Mouse (Mus musculus) midbrain, embryonic 14.5 days (tissue): Measurements from ENCODE around the gene Ago3. TPM values are rescaled to one million over a fixed set of nuclear protein-coding genes. Genes with fewer than 3 reads are reported as not detected.

Experiments
- ATAC-seq: fragments of 200-750 bp; cut with Nextera tagmentation; 2 replicates; pipeline ENCODE4 v1.8.0; 2017; ENCODE audit warnings: moderate number of reproducible peaks, moderate library complexity; ENCODE audit not compliant: low FRiP score, low TSS enrichment
- DNase-seq: peaks from one replicate; pipeline ENCODE4 v3.0.0-alpha.2; 2015
- H3K27ac ChIP-seq: fragments of 300-500 bp; sonication (generic); replicated peaks from 2 replicates; pipeline ENCODE4 v1.5.1; 2014; ENCODE audit warnings: mild to moderate bottlenecking, low read depth, low read length, moderate library complexity
- H3K27me3 ChIP-seq: fragments of 300-500 bp; sonication (generic); 2 replicates; pipeline ENCODE4 v1.6.1; 2014; ENCODE audit warnings: low read length, control low read depth, mixed read lengths; ENCODE audit not compliant: control insufficient read depth, insufficient read depth
- H3K36me3 ChIP-seq: fragments of 300-500 bp; sonication (generic); 2 replicates; pipeline ENCODE4 v1.6.1; 2014; ENCODE audit warnings: low read length, control low read depth; ENCODE audit not compliant: control insufficient read depth, insufficient read depth
- H3K4me1 ChIP-seq: fragments of 300-500 bp; sonication (generic); 2 replicates; pipeline ENCODE4 v1.6.1; 2014; ENCODE audit warnings: mild to moderate bottlenecking, antibody characterized with exemption, low read length, control low read depth; ENCODE audit not compliant: control insufficient read depth, insufficient read depth
- H3K4me2 ChIP-seq: fragments of 300-500 bp; sonication (generic); 2 replicates; pipeline ENCODE4 v1.6.1; 2014; ENCODE audit warnings: mild to moderate bottlenecking, low read length, moderate library complexity
- H3K4me3 ChIP-seq: fragments of 300-500 bp; sonication (generic); replicated peaks from 2 replicates; pipeline ENCODE4 v1.5.1; 2014; ENCODE audit warnings: low read depth, low read length
- H3K9ac ChIP-seq: fragments of 300-500 bp; sonication (generic); replicated peaks from 2 replicates; pipeline ENCODE4 v1.6.1; 2014; ENCODE audit warnings: mild to moderate bottlenecking, low read length, moderate library complexity
- H3K9me3 ChIP-seq: fragments of 300-500 bp; sonication (generic); 2 replicates; pipeline ENCODE4 v1.6.1; 2016; ENCODE audit warnings: low read length, control low read depth, mixed read lengths; ENCODE audit not compliant: control insufficient read depth
- WGBS: fragments of 180-500 bp; shearing (Covaris S2); extraction: QIAGEN DNeasy Blood & Tissue Kit; methylation state at CpG from one replicate; pipeline ENCODE4 v1.1.7; 2014; 5-methylcytosine and 5-hydroxymethylcytosine counted together
- polyA plus RNA-seq: library from polyadenylated mRNA; unstranded; fragments of >200 nt; fragmentation: Nextera tagmentation; extraction: Ambion mirVana; gene quantifications from 2 replicates; pipeline ENCODE4 v1.2.1, GENCODE M21; 2014

The Ago3 gene
- 14.8 and 18.2 TPM in 2 replicates for polyA plus RNA-seq

- Histone ChIP-seq H3K9ac (peak within 1 kb of the TSS; percentile 89), H3K27me3 (no peaks in the 10 kb centered on the region), H3K4me3 (peak within 1 kb of the TSS; percentile 86), H3K36me3 (no peaks in the 10 kb centered on the region; the same call in 1 of the 2 replicates), H3K4me1 (peaks cover 10% of the 10 kb centered on the region; the same call in 1 of the 2 replicates), H3K4me2 (peak within 1 kb of the TSS; percentile 94), H3K27ac (peak within 1 kb of the TSS; percentile 90), H3K9me3 (no peaks in the 10 kb centered on the region)
- DNase-seq = peak; percentile 95
- ATAC-seq = peak; percentile 92
- WGBS = under 1% methylated on average over 65 of the region's 65 CpGs
Observed at GRCm38 (mm10) chr4:126429347-126430079, at the start of gene Ago3. Gene Ago3, minus strand, starts transcription at chr4:126429556.

GRCm38 (mm10) chr4:126473031-126473430 lies 43.7 kb upstream of the Ago3 start:
- H3K4me1 ChIP-seq = no peaks in the 10 kb centered on the region
- no peak overlapping the region for H3K4me3 ChIP-seq
- ATAC-seq (no peak), DNase-seq (no peak)
- 51% methylated on average over 5 of the region's 5 CpGs for WGBS
- H3K4me2 ChIP-seq = no peak overlapping the region
- no peaks in the 10 kb centered on the region for H3K36me3 ChIP-seq
- H3K9ac ChIP-seq = no peak overlapping the region
- H3K27ac ChIP-seq = no peak overlapping the region
- H3K9me3 ChIP-seq = no peaks in the 10 kb centered on the region
- H3K27me3 ChIP-seq = no peaks in the 10 kb centered on the region

- Histone ChIP-seq H3K27me3 (no peaks in the 10 kb centered on the region), H3K4me1 (peaks cover 32% of the 10 kb centered on the region), H3K36me3 (no peaks in the 10 kb centered on the region), H3K9ac (no peak overlapping the region), H3K27ac (0 out of 2 replicates have a peak overlapping the region, but pooled peaks have one; percentile 98), H3K9me3 (no peaks in the 10 kb centered on the region), H3K4me2 (peak overlapping the region; percentile 60), H3K4me3 (no peak overlapping the region)
- DNase-seq (no peak), ATAC-seq (no peak)
- WGBS = 82% methylated on average over 1 of the region's 1 CpGs
Observed at GRCm38 (mm10) chr4:126469334-126469733, 40.0 kb upstream of the Ago3 start.

GRCm38 (mm10) chr4:126468925-126469324 lies 39.6 kb upstream of the Ago3 start:
- Histone ChIP-seq H3K27me3 (no peaks in the 10 kb centered on the region), H3K27ac (peak overlapping the region; percentile 98), H3K4me2 (peak overlapping the region; percentile 60), H3K9me3 (no peaks in the 10 kb centered on the region), H3K9ac (peak overlapping the region; percentile 97; the same call in 1 of the 2 replicates), H3K4me3 (peak overlapping the region; percentile 94), H3K36me3 (no peaks in the 10 kb centered on the region), H3K4me1 (peaks cover 36% of the 10 kb centered on the region)
- DNase-seq (no peak), ATAC-seq (no peak)
- WGBS = 7% methylated on average over 8 of the region's 8 CpGs

- WGBS = under 1% methylated on average over 53 of the region's 55 CpGs
- peak within 1 kb of the TSS; percentile 94 for H3K4me3 ChIP-seq
- ATAC-seq (peak; percentile 77), DNase-seq (peak; percentile 98)
- peak within 1 kb of the TSS; percentile 97 for H3K9ac ChIP-seq
- H3K4me2 ChIP-seq = peak within 1 kb of the TSS; percentile 60
- H3K9me3 ChIP-seq = no peaks in the 10 kb centered on the region
- no peaks in the 10 kb centered on the region for H3K27me3 ChIP-seq
- H3K36me3 ChIP-seq = no peaks in the 10 kb centered on the region
- peak within 1 kb of the TSS; percentile 98 for H3K27ac ChIP-seq
- H3K4me1 ChIP-seq = peaks cover 42% of the 10 kb centered on the region
Observed at GRCm38 (mm10) chr4:126468285-126468901, 39.0 kb upstream of the Ago3 start, which contains the start of gene Ago1. Gene Ago1, minus strand, starts transcription at chr4:126468583.

GRCm38 (mm10) chr4:126467721-126468284 lies 38.4 kb upstream of the Ago3 start:
- peak; percentile 57 for ATAC-seq
- H3K4me3 ChIP-seq = peak overlapping the region; percentile 94
- H3K4me2 ChIP-seq = peak overlapping the region; percentile 60
- peak overlapping the region; percentile 98 for H3K27ac ChIP-seq
- peak; percentile 82 for DNase-seq
- WGBS = under 1% methylated on average over 25 of the region's 25 CpGs
- H3K4me1 ChIP-seq = peaks cover 43% of the 10 kb centered on the region
- H3K9me3 ChIP-seq = no peaks in the 10 kb centered on the region
- H3K9ac ChIP-seq = peak overlapping the region; percentile 97
- H3K27me3 ChIP-seq = no peaks in the 10 kb centered on the region
- no peaks in the 10 kb centered on the region for H3K36me3 ChIP-seq

DNA sequence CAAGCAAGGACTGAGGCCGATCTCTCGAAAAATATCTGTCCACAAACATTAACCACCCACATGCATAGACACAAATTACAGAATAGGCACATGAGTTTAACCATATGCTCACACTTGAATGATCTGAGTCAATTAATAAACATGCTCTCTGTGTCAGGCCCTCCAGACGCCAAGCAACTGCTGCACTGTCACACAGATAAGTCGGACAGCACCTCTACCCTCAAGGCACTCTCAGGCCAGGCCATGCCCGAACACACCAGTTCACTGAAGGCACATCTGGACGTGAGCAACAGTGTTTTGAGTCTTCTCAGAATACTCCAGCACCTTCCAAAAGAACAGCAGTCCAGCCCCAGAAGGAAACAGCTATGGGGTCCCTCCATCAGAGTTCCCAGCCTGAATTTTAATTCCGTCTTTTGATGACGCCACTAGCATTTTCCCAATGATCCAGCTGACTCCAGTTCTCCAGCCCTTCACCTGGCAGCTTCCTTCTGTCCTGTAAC lies 36.9 kb upstream of the Ago3 start:
- no peaks in the 10 kb centered on the region for H3K27me3 ChIP-seq
- H3K4me3 ChIP-seq = peak overlapping the region; percentile 94
- H3K27ac ChIP-seq = peak overlapping the region; percentile 98
- WGBS = 4% methylated on average over 8 of the region's 8 CpGs
- ATAC-seq = no peak
- H3K4me1 ChIP-seq = peaks cover 48% of the 10 kb centered on the region
- DNase-seq = peak; percentile 10
- H3K9ac ChIP-seq = peak overlapping the region; percentile 52; the same call in 1 of the 2 replicates
- H3K36me3 ChIP-seq = no peaks in the 10 kb centered on the region
- no peaks in the 10 kb centered on the region for H3K9me3 ChIP-seq
- peak overlapping the region; percentile 60 for H3K4me2 ChIP-seq

- Histone ChIP-seq H3K4me1 (peaks cover 48% of the 10 kb centered on the region), H3K9me3 (no peaks in the 10 kb centered on the region), H3K4me2 (peak overlapping the region; percentile 60), H3K27ac (peak overlapping the region; percentile 98), H3K4me3 (peak overlapping the region; percentile 94), H3K27me3 (no peaks in the 10 kb centered on the region), H3K36me3 (peaks cover 2% of the 10 kb centered on the region; the same call in 1 of the 2 replicates), H3K9ac (peak overlapping the region; percentile 52)
- DNase-seq = peak; percentile 88
- 0% methylated on average over 8 of the region's 8 CpGs for WGBS
- peak; percentile 69 for ATAC-seq
Observed at GRCm38 (mm10) chr4:126465843-126466242, 36.5 kb upstream of the Ago3 start.
